Mouse (Mus musculus): ENCODE results near the gene Tubg2. TPM values are rescaled to one million over a fixed set of nuclear protein-coding genes. Genes with fewer than 3 reads are reported as not detected.
A peak's percentile ranks its signal among the peaks of the same experiment; 100 is the strongest.

Tubg2 gene
- polyA plus RNA-seq, 2 experiments from 2014 or later: 0.68 to 0.94 TPM

DNA sequence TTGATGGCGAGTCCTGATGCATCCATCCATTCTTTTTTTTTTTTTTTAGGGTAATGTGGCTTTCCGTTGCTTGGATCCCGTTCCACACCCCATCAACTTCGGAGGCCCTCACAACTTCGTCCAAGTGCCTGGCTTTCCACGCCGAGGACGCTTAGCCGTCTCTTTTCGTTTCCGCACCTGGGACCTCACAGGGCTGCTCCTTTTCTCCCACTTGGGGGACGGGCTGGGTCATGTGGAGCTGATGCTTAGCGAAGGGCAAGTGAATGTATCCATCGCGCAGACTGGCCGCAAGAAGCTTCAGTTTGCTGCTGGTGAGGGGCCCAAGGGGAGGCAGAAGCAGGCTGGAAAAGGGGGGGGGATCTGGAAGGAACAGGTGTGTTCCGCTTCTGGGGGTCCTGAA is 24.6 kb downstream of the Tubg2 start:
- no peak for ATAC-seq

DNA sequence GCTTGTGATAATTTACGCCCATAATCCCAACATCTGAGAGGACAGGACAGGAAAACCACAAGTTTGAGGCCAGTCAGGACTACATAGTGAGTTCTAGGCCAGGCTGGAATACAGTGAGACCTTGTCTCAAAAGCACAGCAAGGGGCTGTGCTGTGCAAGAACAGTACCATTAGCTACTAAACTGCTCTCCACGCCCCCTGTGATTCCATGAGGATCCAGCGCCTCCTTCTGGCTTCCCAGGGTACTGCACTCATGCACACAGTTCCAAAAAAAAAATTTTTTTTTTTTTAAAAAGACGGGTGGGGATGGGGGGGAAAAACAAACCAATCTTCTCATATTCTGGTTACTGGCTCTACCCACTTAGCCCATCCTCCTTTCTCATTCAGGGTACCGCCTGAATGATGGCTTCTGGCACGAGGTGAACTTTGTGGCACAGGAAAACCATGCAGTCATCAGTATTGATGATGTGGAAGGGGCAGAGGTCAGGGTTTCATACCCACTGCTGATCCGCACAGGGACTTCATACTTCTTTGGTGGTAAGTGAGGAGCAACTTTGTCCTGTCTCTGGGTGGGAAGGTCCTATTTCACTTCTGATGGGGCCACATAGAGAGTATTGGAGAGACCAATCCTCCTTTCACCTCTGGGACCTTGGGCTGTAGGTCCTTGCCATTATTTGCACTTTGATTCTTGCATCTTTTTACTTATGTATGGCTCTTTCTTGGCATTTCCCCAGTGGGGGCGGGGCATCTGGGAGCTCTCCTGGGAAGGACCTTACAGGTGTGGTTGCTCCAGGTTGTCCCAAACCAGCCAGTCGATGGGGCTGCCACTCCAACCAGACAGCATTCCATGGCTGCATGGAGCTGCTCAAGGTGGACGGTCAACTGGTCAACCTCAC is 25.4 kb downstream of the Tubg2 start:
- no peak for ATAC-seq

GRCm38 (mm10) chr11:101181961-101182360 is 26.3 kb downstream of the Tubg2 start:
- no peak for ATAC-seq

DNA sequence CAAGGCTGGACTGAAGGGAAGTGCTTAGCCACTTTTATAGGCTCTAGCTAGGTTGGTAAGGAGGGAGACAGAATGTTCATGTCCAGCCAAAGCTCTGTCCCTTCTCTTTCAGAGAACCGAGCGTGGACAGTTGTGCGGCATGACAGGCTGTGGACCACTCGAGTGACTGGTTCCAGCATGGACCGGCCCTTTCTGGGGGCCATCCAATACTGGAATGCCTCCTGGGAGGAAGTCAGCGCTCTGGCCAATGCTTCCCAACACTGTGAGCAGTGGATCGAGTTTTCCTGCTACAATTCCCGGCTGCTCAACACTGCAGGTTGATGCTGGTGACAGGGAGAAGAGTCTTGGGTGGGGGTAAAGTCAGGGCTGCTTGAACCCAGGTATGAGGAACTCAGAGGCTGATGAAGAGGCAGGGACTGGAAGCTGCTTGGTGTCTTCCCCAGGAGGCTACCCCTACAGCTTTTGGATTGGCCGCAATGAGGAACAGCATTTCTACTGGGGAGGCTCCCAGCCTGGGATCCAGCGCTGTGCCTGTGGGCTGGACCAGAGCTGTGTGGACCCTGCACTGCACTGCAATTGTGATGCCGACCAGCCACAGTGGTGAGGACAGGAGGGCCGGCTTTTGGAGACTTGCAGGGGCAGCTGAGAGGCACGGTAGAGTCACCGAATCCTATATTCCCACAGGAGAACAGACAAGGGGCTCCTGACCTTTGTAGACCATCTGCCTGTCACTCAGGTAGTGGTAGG is 27.2 kb downstream of the Tubg2 start:
- ATAC-seq: no peak

DNA sequence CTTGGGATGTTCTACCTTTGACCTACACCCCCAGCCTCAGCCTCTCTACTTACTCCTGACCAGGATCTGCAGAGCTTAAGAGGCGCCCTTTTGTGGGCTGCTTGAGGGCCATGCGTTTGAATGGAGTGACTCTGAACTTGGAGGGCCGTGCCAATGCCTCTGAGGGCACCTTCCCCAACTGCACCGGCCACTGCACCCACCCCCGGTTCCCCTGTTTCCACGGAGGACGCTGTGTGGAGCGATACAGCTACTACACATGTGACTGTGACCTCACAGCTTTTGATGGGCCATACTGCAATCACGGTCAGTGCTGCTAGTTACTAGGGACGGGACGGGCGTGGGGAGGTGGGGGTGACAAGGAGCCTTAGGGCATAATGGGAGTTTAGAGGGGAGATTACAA is 29.3 kb downstream of the Tubg2 start:
- no peak for ATAC-seq

DNA sequence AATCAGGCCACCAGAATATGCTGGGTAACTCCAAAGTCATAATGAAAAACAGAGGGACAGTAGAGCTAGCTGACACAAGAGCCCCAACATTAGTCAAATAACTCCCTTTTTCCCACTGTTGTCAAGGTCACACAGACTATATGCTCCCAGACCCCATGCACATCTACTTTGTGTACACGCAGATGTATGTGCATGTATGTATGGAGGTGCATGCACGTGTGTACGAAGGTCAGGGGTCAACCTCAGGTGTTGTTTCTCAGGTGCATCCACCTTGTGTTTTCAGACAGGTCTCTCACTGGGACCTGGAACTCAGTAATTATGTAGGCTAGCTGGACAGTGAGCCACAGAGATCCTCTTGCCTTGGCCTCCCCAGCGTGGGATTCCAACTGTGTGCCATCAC is 29.7 kb downstream of the Tubg2 start:
- ATAC-seq: no peak

- no peak for ATAC-seq
Observed at GRCm38 (mm10) chr11:101186526-101187247, 31.0 kb downstream of the Tubg2 start.

GRCm38 (mm10) chr11:101187541-101187940 is 31.8 kb downstream of the Tubg2 start:
- ATAC-seq: no peak

- no peak for ATAC-seq
Observed at GRCm38 (mm10) chr11:101188166-101188805, 32.6 kb downstream of the Tubg2 start.

GRCm38 (mm10) chr11:101189495-101190180 is 33.9 kb downstream of the Tubg2 start:
- ATAC-seq: no peak

GRCm38 (mm10) chr11:101190181-101190912 is 34.6 kb downstream of the Tubg2 start:
- no peak for ATAC-seq

DNA sequence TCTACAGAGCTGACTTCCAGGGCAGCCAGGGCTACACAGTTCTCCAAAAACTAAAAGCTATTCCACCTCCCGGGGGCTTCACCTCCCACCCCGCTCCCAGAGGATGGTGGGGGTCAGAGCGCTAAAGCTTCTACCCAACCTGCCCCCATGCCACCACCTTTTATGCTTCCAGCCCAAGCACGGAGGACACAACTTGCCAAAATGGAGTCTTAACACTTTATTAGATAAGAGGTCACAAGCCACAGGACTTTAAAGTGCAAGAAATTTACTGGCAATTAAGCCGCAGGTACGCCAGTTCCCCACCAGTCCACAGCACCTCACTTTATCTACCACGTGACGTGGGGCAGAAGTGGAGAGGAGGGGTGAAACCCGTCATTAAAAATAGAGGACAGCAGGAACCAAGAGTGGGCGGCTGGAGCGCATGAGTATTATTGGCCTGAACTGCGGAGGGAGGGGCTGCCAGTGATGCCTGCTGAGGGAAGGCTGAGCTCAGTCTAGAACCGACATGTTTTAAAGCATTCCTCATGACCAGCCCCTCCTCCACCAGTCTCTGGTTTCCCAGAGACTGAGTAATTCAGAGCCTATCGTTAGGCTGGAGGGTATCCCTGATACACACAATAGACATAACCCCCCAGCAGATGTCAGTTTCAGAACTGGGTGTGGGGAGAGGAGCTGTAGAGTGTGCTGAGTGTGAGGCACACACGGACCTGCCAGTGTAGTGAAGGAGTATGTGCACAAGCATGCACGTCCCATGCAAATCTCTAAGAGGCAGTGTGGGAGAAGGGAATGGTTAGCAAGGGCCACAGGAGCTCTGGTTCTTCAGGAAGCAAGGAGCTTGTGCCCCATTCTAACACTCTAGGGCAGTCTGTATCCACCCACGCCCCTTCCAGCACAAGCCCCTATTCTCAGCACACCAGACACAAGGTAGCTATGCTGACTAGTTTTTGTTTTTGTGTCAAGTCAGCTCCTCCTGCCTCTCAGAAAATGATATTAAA is 35.5 kb downstream of the Tubg2 start:
- ATAC-seq: no peak

DNA sequence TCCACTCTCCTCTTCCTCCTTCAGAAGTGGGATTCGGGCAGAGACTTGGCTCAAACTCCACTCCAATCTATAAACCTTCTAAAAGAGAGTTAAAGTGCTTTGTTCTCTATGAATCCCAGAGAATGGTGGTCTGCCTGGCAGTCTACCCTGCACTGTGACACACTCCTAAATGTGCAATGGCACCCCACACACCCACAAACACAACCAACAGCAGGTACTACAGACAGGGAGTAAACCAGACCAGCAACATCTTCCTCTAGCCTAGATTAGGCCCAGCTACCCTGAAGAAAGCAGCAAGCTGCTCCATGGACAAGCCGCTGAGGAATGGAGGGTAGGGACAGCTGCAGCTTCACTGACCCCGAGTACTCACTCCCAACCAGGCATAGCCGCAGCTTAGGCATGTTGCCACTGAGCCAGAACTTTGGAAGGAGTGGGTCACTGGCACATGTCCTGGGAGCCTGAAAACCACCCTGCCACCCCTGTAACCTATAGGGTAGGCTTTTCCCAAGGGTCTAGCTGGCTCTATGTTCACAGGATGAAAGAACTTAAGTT is 36.3 kb downstream of the Tubg2 start:
- no peak for ATAC-seq

GRCm38 (mm10) chr11:101192646-101193045 is 36.9 kb downstream of the Tubg2 start:
- no peak for ATAC-seq

DNA sequence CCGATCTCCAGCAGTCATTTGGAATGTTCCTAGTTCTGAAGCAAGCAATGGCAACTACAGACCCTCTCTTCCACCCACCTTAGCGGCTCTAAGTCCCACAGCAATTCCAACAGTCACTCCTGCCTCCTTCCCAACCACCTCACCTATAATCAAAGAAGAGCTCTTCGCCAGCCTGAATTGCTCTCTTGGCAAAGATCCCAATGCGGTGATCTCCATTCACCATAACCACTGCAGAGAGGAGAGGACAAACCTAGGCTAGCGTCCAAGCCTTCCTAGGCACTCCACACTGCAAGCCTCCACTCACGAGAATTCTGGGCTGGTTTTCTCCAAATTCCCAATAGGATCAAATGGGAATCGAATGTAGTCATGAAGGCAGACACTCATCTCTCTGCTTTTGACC is 37.4 kb downstream of the Tubg2 start:
- no peak for ATAC-seq

GRCm38 (mm10) chr11:101194137-101194536 is 38.4 kb downstream of the Tubg2 start:
- no peak for ATAC-seq

DNA sequence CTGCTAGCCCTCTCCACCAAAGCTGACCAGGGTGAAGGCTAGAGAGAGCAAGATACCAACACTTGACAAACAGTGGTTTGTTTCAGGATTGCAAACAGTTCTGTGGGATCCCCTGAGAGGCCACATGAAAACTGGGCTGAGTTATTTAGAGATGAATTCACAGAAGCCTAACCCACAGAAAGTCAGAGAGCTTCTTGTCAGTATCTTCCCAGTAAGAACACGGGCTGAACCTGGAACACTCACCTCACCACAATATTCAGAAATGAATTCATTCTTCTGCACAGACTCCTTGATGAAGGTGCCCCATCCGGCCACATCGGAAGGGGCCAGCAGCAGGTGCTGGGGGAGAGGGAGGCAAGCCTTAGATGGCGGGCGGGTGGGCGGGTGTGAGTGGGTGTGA is 38.9 kb downstream of the Tubg2 start:
- no peak for ATAC-seq

DNA sequence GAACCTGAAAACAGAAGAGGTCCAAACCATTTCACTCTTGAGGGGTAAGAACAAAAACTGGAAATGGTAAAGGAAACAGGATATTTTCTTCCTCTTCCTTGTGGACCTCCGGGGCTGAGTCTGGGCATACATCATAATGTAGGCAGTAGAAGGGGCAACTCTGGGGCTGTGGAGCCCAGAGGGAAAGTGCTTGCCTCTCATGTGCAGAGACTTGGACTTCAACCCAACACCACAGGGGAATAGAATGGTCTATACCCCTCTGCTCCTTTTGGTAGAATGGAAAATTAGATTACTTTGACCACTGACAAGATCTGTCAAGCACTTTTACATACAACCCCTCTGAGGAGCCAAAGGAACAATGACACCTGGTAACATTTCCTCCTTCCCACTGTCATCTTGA is 39.4 kb downstream of the Tubg2 start:
- ATAC-seq: no peak

- ATAC-seq: no peak
Observed at GRCm38 (mm10) chr11:101195571-101195970, 39.9 kb downstream of the Tubg2 start.

DNA sequence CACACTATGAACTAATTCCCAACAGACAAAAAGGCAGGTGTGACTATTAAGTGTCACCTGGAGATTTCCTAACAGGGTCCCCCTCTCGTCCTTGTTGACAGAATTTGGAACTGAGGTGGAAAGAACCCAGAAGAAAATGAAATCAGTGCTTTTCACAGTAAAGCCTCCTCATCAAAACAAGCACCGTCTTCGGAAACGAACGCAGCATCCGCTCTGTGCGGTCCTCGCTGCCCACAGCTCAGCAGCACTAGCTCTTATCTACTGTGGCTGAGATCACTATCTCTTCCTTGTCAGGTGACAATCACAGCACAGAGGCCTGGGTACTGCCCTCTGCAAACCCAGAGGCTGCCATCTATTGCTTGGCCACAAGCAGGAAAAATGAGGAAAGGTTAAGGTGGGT is 40.5 kb downstream of the Tubg2 start:
- peak; percentile 76 for ATAC-seq

All from activated CD4-positive, CD25-positive, alpha-beta regulatory T cell, adult 4 months (primary cell).